Mouse (Mus musculus) neutrophil, adult 5-6 weeks (primary cell): Measurements from ENCODE around the gene Gm28053. TPM values are rescaled to one million over a fixed set of nuclear protein-coding genes. Genes with fewer than 3 reads are reported as not detected.
A peak's percentile ranks its signal among the peaks of the same experiment; 100 is the strongest.

Source experiments
- ATAC-seq: fragments of 151-379, 151-347 bp; 2 replicates; pipeline ENCODE4 v1.8.0; 2017; ENCODE audit warnings: mild to moderate bottlenecking, moderate TSS enrichment; ENCODE audit not compliant: insufficient number of reproducible peaks, poor library complexity, low FRiP score, severe bottlenecking; ENCODE audit errors: extremely low read depth
- total RNA-seq: library from RNA; stranded (forward); fragments of 200-1000 nt; gene quantifications from 2 replicates; pipeline ENCODE4 v1.2.3, GENCODE M21; 2017

The Gm28053 gene
- total RNA-seq, 1 experiment from 2014 or later: 34.2 TPM

DNA sequence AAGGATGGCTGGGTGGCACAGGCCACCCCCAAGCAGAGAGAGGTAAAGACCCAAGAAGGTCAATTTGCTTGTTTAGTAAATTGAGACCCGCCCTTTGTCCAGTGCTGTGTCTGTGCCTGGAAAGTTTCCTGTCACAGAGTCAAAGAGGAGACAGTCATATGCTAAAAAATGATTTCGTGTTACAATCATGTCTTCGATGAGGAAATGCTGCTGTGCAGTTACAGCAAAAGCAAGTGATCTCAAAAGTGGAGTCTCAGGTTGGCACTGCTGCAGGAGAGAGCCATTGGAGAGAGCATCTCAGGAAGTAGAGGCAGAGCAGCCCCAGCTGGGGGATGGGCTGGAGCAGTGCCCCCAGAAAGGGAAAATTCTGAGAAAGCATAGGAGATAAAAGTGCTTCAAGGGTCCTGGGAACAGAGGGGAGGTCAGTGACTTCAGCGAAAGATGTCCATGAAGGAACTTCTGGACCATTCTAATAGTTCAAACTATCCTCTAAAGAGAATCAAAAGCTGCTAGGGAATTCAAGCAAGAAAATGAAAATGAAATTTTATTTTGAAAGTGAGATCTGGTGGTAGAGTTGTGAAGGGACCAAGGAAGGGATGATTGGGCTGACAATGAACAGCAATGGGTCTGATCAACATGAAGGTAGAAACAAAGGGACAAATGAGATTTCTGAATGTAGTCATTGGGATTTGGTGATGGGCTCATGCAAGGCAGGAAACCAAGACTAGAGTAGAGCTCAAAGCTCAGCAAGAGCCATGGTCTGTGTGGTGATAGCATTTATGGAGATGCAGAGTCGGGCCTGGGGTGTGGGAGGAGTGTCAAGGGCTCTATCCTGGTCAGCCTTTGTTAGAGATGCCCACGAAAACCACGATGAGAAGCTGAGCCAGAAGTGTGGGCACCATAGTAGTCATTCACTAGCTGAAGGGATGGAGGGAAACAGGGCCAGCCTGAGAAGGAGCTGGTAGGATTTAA, 32.4 kb upstream of the Gm28053 start:
- ATAC-seq: no peak

DNA sequence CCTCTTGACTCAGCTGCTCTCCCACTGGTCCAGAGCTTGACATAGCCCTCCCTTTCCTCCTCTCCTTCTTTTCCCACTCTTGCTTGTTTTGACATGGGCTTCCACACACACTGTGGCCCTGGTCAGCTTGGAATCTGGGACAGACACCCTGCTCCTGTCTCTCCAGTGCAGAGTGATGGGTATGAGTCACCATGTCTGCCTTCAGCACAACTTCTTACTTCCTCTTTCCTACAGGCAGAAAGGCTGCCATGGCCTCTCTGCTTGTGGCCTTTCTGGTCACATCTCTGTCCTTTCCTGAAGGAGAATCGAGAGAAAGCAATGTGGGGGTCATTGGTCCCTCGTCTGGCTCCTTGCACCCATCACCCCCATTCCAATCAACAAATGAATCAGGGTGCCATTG, 31.3 kb upstream of the Gm28053 start:
- ATAC-seq: peak; percentile 58; the same call in 1 of the 2 replicates

DNA sequence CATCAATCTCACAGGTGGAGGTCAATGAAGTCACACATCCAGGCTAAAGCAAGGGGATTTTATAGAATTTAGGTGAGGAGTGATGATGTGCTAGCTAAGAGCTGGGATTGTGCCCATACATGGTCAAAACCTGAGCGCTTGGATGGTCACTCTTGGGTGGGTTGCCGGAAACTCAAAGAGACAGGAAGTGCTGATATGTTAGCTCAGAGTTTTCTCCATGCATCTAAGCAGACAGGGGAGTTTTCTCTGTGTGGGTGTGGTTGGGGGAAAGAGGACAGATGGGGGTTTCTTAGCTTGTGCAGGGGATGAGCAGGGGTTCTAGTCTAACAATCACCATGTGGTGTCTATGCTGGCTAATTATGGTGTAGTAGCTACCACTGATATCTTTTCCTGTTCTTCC, 29.1 kb upstream of the Gm28053 start:
- 0 out of 2 replicates have a peak, but pooled peaks have one; percentile 19 for ATAC-seq

DNA sequence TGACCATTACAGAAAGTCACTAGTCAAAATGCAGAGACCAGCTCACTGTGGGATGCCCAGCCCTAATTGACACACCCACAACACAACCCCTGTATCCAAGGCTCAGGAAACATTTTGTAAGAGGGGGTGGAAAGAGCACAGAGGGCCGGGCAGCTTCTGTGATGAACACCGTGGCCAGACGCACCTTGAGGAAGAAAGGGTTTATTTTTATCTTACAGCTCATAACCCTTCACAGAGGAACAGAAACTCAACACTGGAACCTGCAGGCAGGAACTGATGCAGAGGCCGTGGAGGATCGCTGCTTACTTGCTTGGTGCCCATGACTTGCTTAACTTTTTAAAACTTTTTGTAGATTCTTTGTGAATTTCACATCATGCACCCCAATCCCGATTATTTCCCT, 25.4 kb upstream of the Gm28053 start:
- ATAC-seq: peak; percentile 70

DNA sequence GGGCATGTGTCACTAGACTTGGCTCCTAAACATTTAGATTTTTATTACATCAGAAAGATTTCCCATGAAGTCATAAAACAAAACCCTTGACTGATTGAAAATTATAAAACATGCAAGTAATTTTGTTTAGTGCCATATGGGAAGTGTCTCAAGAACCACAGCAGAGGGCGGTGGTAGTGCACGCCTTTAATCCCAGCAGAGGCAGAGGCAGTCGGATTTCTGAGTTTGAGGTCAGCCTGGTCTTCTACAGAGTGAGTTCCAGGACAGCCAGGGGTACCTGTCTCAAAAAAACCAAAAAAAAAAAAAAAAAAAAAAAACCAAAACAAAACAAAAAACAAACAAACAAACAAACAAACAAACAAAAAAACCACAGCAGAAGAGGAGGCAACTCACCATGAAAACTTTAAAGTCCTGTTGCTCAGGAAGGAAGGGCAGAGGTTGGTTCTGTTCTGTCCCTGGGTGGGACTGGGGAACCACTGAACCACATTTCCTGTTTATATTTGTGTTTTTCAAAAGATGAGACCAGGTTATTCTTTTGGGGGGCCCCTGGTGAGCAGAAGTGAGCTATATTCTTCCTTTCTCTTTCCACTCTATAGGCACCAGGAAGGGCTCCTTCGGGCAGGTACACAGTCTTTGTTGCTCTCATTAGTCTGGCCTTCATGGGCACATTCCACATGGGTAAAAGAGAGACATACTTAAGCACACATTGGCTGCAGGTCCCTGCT, 21.4 kb upstream of the Gm28053 start:
- no peak for ATAC-seq

DNA sequence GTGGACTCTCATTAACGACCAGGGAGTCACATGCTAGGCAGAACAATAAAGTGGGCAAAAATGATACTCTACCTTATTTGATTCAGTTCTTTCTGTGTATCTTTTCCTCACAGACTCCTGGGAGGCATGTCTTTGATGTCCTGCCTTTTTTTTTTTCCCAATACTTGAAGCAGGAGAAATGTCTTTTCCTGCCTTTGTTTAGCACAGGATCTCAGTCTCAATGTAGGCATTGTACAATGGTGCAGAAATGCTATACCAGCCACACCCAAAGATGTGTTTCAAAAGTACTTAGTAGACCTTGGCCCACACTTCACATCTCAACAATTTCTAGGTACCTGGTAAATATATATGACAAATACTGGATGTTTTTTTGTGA, 20.9 kb upstream of the Gm28053 start:
- no peak for ATAC-seq

DNA sequence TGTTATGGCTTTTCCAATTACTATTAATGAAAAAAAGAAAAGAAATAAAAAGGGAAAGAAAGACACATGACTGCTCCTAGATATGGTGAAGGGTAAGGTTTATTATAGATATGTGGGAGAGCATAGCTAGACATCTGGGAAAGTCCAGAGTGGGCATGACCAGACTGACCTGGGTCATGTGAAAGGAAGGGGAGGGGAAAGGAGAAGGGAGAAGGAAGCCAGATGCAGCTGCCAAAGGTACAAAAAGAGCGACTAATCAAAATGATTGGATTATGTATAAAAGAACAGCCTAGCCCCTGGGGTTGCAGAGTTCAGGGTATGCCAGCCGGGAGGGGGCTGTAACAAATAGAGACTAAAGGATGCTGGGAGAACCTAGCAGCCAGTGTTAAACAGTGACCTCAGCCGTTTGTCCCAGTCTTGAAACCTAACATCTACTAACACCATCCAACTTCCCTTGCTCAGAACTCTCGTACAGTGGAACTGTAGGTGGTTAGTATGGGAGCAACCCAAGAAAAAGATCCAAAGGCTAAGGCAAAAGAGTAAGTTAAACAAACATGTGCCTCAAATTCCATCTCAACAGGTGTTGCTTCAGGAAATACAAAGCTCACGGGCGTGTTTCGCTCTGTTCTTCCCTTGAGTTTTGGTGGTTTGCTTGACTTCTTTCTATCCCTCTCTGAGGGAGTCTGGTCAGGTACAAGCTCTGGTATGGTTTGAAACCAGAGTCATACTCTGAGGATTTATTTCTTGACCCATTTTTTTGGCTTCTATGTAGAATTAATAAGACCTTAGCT, 20.1 kb upstream of the Gm28053 start:
- no peak for ATAC-seq

DNA sequence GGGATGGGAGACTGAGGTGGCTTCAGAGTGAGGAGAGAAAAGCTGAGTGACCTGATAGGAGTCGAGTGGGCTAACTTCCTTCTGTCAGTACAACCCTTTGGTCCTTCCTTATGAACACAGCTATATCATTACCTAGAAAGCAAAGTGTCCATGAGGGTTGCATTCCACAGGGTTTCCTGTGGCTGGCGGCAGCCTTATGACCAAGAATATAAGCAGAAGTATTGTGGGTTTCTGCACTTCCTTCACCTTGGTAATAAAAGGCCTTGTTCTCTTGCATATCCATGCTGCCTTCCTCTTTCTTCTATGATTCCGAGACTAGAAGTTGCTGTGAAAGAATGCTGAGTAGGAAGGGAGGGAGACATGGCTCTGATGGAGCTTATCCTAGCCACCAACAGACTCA, 19.5 kb upstream of the Gm28053 start:
- ATAC-seq: no peak

DNA sequence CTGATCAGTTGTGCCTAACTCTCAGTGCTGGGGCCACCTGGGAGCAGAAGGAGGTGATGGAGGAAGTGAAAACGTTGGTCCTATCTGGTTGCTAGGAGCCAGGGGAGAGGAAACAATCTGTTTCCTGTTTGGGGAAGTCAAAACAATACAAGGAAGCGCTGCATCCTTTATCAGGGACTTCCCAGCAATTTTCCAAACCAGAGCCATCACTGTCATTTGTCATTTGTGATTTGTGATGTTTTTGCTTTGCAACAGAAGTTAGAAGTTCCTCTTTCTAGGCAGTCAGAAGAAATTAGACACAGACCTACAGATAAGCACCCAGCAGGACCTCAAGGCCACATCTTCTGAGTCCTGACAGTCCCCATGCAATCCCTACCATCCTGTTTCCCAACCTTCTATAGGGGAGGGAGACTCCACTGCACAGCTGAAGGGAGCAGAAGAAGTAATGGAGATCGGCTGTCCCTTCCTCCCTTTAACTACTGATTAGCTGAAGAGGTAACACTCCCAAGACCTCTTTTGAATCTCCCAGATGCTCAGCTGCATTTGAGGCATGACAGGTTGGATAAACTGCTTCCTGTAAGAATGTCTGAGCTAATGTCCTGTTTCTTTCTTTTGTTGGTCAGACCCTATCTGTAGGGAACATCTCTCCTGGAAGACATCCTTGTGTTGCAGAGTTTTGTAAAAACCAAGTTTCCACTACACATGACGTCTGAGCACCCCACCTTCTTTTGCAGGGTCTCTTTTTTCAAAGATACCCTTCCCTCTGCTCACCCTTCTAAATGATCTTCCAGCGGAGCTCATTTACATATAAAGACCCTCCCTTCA, 17.9 kb upstream of the Gm28053 start:
- ATAC-seq: peak; percentile 59

DNA sequence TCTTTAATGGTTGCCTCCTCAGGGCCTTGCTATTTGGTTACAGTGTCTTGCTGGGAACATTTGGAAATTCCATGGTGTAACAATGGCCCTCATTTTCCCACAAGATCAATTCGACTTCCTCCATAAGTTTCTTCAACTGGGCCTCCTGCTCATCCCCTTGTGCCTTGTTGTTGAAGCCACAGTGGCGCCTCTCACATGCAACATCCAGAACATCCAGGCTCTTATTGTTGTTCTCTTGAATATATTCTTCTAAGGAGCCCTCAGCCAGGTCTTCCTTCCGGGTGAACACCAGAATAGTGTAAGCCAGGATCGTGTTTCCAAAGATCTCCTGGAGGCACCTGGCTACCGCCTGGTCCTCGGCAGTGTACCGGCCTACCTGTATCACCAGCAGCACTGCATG, 16.3 kb upstream of the Gm28053 start:
- ATAC-seq: no peak

DNA sequence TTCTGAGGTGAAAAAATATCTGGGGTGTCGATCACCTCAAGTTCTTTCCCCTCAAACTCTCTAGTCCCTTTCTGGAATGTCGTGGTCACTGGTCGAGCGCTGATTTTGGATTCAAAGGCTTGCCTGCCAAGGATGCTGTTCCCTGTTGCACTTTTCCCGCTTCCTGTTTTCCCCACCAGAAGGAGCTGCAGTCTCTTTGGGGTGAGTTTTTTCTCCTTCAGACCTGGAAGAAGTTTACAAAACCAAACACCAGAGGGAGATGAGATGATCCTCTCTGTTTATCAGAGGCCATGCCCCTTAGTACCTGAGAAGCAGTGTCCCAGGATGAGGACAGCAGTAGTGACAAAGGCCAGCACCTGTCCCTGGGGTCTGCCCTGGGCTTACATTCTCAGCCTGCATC, 15.8 kb upstream of the Gm28053 start:
- no peak for ATAC-seq

DNA sequence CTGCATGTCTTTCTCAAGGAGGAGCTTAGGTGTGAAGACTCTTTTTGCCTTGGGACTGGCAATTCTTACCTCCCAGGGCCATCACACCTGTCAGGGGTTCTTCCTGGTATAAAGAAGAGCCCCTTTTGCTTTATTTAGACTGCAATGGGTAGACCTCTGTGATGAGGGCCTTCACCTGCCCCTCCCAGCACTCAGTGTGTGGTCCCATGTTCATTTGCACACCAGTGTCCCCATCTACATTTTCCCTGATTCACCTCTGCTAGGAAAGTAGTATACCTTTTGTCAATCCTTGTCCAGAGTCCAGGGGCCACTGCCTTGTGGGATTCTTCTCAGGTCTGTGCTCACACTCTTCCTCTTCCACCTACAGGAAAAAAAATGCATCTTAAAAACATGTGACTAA, 14.3 kb upstream of the Gm28053 start:
- ATAC-seq: no peak

DNA sequence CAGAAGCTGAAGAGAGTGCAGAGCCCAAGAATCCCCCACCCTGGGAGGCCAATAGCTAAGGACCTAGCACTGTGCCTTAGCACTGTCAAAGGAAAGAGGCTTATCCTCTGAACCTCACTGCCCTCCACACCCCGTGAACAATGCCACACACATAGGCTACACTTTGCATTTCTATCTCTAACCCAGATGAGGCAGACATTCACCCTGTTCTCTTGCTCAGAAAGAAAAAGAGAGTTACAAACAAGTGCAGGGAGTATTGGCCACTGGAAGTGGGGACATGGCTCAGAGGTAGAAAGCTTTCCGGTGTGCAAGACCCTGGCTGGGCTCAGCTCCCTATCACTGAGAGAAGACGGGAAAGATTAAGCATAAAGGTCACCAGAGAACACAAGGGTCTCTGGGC, 12.3 kb upstream of the Gm28053 start:
- ATAC-seq: no peak

DNA sequence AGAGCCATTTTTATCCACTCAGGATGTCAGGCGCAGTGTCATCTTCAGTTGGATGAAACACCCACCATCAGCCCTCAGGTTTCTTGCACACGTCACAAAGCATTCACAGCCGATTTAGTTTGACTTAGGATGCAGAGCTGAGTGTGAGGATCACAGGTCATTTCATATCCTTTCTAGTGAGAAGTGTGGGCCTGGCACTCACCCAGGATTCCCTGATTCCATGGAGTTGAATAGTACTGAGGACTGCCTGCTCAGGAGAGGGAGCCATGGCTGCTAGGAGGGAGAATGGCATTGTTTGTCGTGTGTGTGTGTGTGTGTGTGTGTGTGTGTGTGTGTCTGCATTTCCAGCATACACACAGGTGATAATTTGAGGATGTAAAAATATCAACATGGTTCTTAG, 1.9 kb downstream of the Gm28053 start:
- ATAC-seq: no peak

DNA sequence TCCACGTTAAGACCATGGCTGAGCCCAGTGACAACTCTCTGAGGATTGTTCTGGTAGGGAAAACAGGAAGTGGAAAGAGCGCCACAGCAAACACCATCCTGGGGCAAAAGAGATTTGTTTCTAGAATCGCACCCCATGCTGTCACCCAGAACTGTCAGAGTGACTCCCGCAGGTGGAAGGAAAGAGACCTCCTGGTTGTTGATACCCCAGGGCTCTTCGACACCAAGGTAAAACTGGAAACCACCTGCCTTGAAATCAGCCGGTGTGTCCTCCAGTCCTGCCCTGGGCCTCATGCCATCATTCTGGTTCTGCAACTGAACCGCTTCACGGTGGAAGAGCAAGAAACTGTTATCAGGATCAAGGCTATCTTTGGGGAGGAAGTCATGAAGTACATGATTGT, 5.1 kb downstream of the Gm28053 start:
- ATAC-seq: no peak

DNA sequence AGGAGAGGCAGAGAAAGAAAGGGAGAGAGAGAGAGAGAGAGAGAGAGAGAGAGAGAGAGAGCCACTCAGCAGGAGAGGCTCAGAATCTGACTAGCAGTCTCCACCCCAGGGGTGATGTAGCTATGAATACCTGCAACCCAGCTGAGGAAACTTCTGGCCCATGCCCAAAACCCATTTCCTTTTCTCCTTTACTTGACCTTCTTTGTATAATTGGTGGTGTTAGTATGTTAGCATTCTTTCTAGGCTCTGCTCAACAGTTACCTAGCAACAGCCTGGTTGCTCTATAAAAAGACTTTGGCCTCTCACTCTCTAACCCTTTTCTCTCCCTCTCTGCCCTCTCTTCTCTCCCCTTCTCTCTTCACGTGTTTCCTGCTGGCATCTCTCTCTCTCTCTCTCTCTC, 7.1 kb downstream of the Gm28053 start:
- peak; percentile 83 for ATAC-seq

DNA sequence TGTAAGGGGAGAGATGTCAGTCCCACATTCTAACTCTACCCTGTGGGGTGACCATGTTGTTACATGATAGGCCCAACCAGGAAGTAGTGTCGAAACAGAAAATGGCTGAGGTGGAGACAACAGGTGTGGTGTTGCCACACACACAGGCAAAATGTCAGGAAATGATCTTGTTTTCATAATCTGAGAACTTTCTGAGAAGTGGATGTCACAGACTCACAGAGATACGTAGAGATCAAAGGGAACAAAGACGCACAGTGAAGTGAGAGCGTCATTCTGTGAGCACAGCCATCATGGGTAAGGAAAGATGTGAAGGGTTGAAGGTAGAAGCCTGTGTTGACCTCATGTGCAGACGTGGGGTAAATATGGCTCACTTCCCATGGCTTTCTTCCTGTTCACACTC, 9.4 kb downstream of the Gm28053 start:
- ATAC-seq: peak; percentile 23; the same call in 1 of the 2 replicates

DNA sequence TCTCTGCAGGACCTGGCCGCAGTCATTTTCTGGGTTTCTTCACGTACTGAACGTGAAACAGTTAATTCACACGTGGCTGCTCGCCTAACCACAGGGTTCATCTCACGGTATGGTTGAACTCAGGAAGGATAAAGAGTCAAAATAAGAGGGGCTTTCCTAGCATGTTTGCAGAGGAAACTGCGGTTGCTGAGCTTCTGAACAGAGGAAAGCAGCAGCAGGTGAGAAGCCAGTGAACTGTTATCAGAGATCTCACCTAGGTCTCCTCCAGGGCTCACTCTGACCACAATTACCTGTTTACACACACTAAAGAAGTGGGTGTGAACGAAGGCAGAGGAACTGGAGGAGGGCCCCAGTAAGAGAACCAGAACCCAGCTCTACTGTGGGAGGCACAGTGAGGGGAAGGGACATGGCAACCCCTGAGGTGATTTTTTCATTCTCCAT, 14.5 kb downstream of the Gm28053 start:
- peak; percentile 93 for ATAC-seq

DNA sequence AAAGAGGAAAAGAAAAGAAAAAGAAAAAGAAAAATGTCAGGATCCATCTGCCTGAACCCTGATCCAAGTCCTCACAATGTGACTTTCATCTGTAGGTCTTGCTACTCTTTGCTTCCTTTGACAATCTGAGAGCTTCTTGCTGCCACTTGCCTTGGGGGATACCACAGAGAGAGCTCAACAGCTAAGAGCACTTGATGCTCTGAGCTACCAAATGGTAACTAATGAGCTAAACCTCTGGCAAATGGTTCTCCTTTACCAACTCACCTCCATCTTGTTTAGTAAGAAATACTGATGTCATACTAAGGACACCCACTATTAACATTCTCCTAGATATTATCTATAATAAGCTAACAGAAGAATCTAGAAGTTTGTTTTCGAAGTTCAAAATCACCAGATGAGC, 15.3 kb downstream of the Gm28053 start:
- no peak for ATAC-seq
